Mouse (Mus musculus) small intestine, adult 2 months (tissue): ENCODE measurements around the gene Pde4b. TPM values are rescaled to one million over a fixed set of nuclear protein-coding genes. Genes with fewer than 3 reads are reported as not detected.

Source experiments
- H3K27ac ChIP-seq: fragments of 200-500 bp; 2 replicates; pipeline ENCODE4 v1.5.1; 2012; ENCODE audit warnings: low read depth, low read length, control low read depth, inconsistent platforms; ENCODE audit not compliant: insufficient read depth
- H3K27me3 ChIP-seq: fragments of 200-500 bp; 2 replicates; pipeline ENCODE4 v1.6.1; 2012; ENCODE audit warnings: mild to moderate bottlenecking, moderate library complexity, low read length, inconsistent platforms; ENCODE audit not compliant: control insufficient read depth, insufficient read depth
- H3K36me3 ChIP-seq: fragments of 200-500 bp; 2 replicates; pipeline ENCODE4 v1.6.1; 2012; ENCODE audit warnings: mild to moderate bottlenecking, low read length, control low read depth, inconsistent platforms; ENCODE audit not compliant: control insufficient read depth, insufficient read depth
- H3K4me1 ChIP-seq: fragments of 200-500 bp; 2 replicates; pipeline ENCODE4 v1.6.1; 2012; ENCODE audit warnings: low read length, inconsistent platforms, mixed read lengths; ENCODE audit not compliant: control insufficient read depth, insufficient read depth, insufficient read length
- H3K4me3 ChIP-seq: fragments of 200-500 bp; 2 replicates; pipeline ENCODE4 v1.5.1; 2012; ENCODE audit warnings: low read depth, mild to moderate bottlenecking, control low read depth, inconsistent platforms, low read length, moderate library complexity
- CTCF ChIP-seq: fragments of 200-500 bp; IDR thresholded peaks from 2 replicates; pipeline ENCODE4 v1.5.1; 2012; ENCODE audit warnings: low read depth, mild to moderate bottlenecking, control low read depth, inconsistent platforms, low read length, moderate library complexity, mixed read lengths; ENCODE audit not compliant: insufficient replicate concordance, insufficient read length; ENCODE audit errors: extremely low read depth
- POLR2A ChIP-seq: fragments of 200-500 bp; IDR thresholded peaks from 2 replicates; pipeline ENCODE4 v1.6.1; 2012; ENCODE audit warnings: low read depth, mild to moderate bottlenecking, control low read depth, inconsistent platforms, low read length, moderate library complexity
- WGBS: fragments of 180-500 bp; shearing (Covaris S2); methylation state at CpG from one replicate; pipeline ENCODE4 v1.1.7; 2018; 5-methylcytosine and 5-hydroxymethylcytosine counted together
- polyA plus RNA-seq: library from polyadenylated mRNA; depleted of rRNA; stranded (reverse); fragments of >200 nt; gene quantifications from 2 replicates; pipeline ENCODE4 v1.2.3, GENCODE M21; 2012

Gene Pde4b
- polyA plus RNA-seq, 1 experiment, result 2.5 TPM

DNA sequence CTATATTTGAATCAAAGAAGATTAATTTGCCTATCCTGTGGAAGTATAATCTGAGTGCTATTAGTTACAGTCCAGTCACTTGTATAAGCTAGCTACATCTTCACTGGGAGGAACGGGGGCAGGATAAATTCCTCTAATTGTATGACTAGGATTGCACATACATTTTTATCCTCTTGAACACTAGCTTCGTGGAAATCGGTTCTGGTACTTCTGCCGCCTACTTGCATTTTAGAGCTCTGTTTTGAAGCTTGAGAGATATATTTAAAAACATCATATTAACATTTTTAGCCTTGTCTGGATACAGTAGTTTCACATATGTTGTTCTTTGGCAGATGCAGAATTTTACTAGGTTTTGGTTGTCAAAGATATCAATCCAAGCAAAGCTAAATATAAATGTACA, 310.0 kb downstream of the Pde4b start:
- H3K4me3 ChIP-seq, result no peak overlapping the region
- WGBS, result 89% methylated on average over 4 of the region's 4 CpGs
- no peaks in the 10 kb centered on the region for H3K27me3 ChIP-seq
- no peak for TF ChIP-seq CTCF
- TF ChIP-seq POLR2A, result no peak
- no peak overlapping the region for H3K27ac ChIP-seq
- H3K36me3 ChIP-seq, result no peaks in the 10 kb centered on the region
- H3K4me1 ChIP-seq, result no peaks in the 10 kb centered on the region

DNA sequence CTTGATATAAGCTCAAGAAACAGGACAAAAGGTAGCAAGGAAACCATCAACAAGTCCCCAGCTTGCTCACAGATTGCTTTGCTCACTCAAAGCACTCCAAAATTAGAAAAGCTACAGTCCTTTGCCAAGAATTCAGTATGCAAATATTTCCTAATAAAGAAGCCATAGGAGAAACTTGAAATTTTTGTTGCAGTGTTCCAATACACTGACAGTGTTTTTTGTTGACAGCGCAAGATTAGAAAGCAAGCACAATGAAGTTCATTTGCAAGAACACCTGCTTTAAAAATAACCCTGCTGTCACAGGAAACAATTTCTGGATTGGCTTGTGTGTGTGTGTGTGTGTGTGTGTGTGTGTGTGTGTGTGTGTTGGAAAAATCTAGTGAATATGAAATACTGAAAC, 311.2 kb downstream of the Pde4b start:
- 88% methylated on average over 1 of the region's 1 CpGs for WGBS
- Histone ChIP-seq H3K27me3 (no peaks in the 10 kb centered on the region), H3K4me1 (no peaks in the 10 kb centered on the region), H3K4me3 (no peak overlapping the region), H3K36me3 (no peaks in the 10 kb centered on the region), H3K27ac (no peak overlapping the region)
- TF ChIP-seq POLR2A, result no peak
- no peak for TF ChIP-seq CTCF

GRCm38 (mm10) chr4:102406848-102407247, 319.5 kb downstream of the Pde4b start:
- TF ChIP-seq CTCF, result no peak
- Histone ChIP-seq H3K27me3 (no peaks in the 10 kb centered on the region), H3K27ac (no peak overlapping the region), H3K36me3 (no peaks in the 10 kb centered on the region), H3K4me1 (no peaks in the 10 kb centered on the region), H3K4me3 (no peak overlapping the region)
- WGBS, result 32% methylated on average over 3 of the region's 3 CpGs

- 73% methylated on average over 2 of the region's 2 CpGs for WGBS
- Histone ChIP-seq H3K4me1 (no peaks in the 10 kb centered on the region), H3K4me3 (no peak overlapping the region), H3K27ac (no peak overlapping the region), H3K27me3 (no peaks in the 10 kb centered on the region), H3K36me3 (no peaks in the 10 kb centered on the region)
- TF ChIP-seq CTCF (no peak), POLR2A (no peak)
Measured at GRCm38 (mm10) chr4:102408132-102408531, 320.8 kb downstream of the Pde4b start.

- Histone ChIP-seq H3K4me1 (no peaks in the 10 kb centered on the region), H3K36me3 (no peaks in the 10 kb centered on the region), H3K4me3 (no peak overlapping the region), H3K27me3 (no peaks in the 10 kb centered on the region), H3K27ac (no peak overlapping the region)
- TF ChIP-seq CTCF (no peak), POLR2A (no peak)
- WGBS, result 55% methylated on average over 4 of the region's 4 CpGs
Measured at GRCm38 (mm10) chr4:102408938-102409337, 321.6 kb downstream of the Pde4b start.

DNA sequence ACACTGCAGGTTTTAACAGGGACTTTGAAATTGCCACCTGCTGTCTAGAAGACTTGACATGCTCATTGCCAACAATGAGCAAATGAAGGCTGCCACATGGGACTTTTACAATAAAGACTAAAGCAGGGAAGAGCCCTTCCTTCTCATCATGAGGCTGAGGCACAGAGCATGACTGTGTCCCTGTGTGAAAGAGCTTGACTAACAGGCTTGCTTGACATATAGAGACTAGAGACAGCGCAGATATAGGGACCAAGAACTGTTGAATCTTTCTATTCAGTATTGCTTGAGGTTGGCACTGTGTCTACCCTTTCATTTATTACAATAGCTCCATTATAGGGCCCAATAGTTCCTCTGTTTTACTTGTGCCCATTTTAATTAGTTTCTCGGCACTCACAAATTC, 325.8 kb downstream of the Pde4b start:
- no peaks in the 10 kb centered on the region for H3K36me3 ChIP-seq
- no peak overlapping the region for H3K4me3 ChIP-seq
- no peaks in the 10 kb centered on the region for H3K4me1 ChIP-seq
- 96% methylated on average over 2 of the region's 2 CpGs for WGBS
- H3K27ac ChIP-seq, result no peak overlapping the region
- no peaks in the 10 kb centered on the region for H3K27me3 ChIP-seq
- TF ChIP-seq POLR2A (no peak), CTCF (no peak)

GRCm38 (mm10) chr4:102413794-102414193, 326.5 kb downstream of the Pde4b start:
- Histone ChIP-seq H3K4me1 (no peaks in the 10 kb centered on the region), H3K36me3 (no peaks in the 10 kb centered on the region), H3K27ac (no peak overlapping the region), H3K4me3 (no peak overlapping the region), H3K27me3 (no peaks in the 10 kb centered on the region)
- TF ChIP-seq CTCF (no peak), POLR2A (no peak)
- 62% methylated on average over 4 of the region's 4 CpGs for WGBS

GRCm38 (mm10) chr4:102414610-102415009, 327.3 kb downstream of the Pde4b start:
- TF ChIP-seq POLR2A (no peak), CTCF (no peak)
- H3K27ac ChIP-seq, result no peak overlapping the region
- H3K4me3 ChIP-seq, result no peak overlapping the region
- no peaks in the 10 kb centered on the region for H3K4me1 ChIP-seq
- H3K27me3 ChIP-seq, result no peaks in the 10 kb centered on the region
- no peaks in the 10 kb centered on the region for H3K36me3 ChIP-seq
- WGBS, result 74% methylated on average over 4 of the region's 4 CpGs
